Mouse (Mus musculus) heart, embryonic 11.5 days (tissue): Measurements from ENCODE around the gene Fbxo27. TPM values are rescaled to one million over a fixed set of nuclear protein-coding genes. Genes with fewer than 3 reads are reported as not detected.
"Not testable (repeated sequence)": the region's sequence is repeated elsewhere in the genome, so short reads cannot be mapped to it uniquely, and the experiment has no call there.

Experiments
- ATAC-seq: fragments of 200-750 bp; cut with Nextera tagmentation; replicated peaks from 2 replicates; pipeline ENCODE4 v1.8.0; 2017; ENCODE audit warnings: moderate library complexity; ENCODE audit not compliant: insufficient number of reproducible peaks, low FRiP score, low TSS enrichment
- H3K27ac ChIP-seq: fragments of 300-500 bp; sonication (generic); 2 replicates; pipeline ENCODE4 v1.5.1; 2014; ENCODE audit warnings: mild to moderate bottlenecking, low read depth, low read length
- H3K27me3 ChIP-seq: fragments of 300-500 bp; sonication (generic); 2 replicates; pipeline ENCODE4 v1.6.1; 2014; ENCODE audit warnings: mild to moderate bottlenecking, low read length, mixed read lengths; ENCODE audit not compliant: control insufficient read depth, insufficient read depth
- H3K36me3 ChIP-seq: fragments of 300-500 bp; sonication (generic); 2 replicates; pipeline ENCODE4 v1.6.1; 2014; ENCODE audit warnings: mild to moderate bottlenecking, low read length, moderate library complexity, mixed read lengths; ENCODE audit not compliant: control insufficient read depth, insufficient read depth
- H3K4me1 ChIP-seq: fragments of 300-500 bp; sonication (generic); 2 replicates; pipeline ENCODE4 v1.6.1; 2014; ENCODE audit warnings: low read length; ENCODE audit not compliant: control insufficient read depth, insufficient read depth
- H3K4me2 ChIP-seq: fragments of 300-500 bp; sonication (generic); 2 replicates; pipeline ENCODE4 v1.6.1; 2014; ENCODE audit warnings: mild to moderate bottlenecking, moderate library complexity
- H3K4me3 ChIP-seq: fragments of 300-500 bp; sonication (generic); 2 replicates; pipeline ENCODE4 v1.5.1; 2014; ENCODE audit warnings: low read depth, low read length
- H3K9ac ChIP-seq: fragments of 300-500 bp; sonication (generic); 2 replicates; pipeline ENCODE4 v1.6.1; 2014; ENCODE audit warnings: mild to moderate bottlenecking, low read depth, low read length, moderate library complexity
- H3K9me3 ChIP-seq: fragments of 300-500 bp; sonication (generic); replicated peaks from 2 replicates; pipeline ENCODE4 v1.6.1; 2016; ENCODE audit warnings: low read length; ENCODE audit not compliant: control insufficient read depth
- WGBS: fragments of 180-500 bp; shearing (Covaris S2); extraction: QIAGEN DNeasy Blood & Tissue Kit; methylation state at CpG from one replicate; pipeline ENCODE4 v1.1.7; 2014; ENCODE audit not compliant: insufficient replicate concordance; 5-methylcytosine and 5-hydroxymethylcytosine counted together
- polyA plus RNA-seq: library from polyadenylated mRNA; unstranded; fragments of >200 nt; fragmentation: Nextera tagmentation; extraction: Ambion mirVana; gene quantifications from 2 replicates; pipeline ENCODE4 v1.2.1, GENCODE M21; 2014

The Fbxo27 gene
- polyA plus RNA-seq, 1 experiment from 2014 or later, result 3.3 TPM

DNA sequence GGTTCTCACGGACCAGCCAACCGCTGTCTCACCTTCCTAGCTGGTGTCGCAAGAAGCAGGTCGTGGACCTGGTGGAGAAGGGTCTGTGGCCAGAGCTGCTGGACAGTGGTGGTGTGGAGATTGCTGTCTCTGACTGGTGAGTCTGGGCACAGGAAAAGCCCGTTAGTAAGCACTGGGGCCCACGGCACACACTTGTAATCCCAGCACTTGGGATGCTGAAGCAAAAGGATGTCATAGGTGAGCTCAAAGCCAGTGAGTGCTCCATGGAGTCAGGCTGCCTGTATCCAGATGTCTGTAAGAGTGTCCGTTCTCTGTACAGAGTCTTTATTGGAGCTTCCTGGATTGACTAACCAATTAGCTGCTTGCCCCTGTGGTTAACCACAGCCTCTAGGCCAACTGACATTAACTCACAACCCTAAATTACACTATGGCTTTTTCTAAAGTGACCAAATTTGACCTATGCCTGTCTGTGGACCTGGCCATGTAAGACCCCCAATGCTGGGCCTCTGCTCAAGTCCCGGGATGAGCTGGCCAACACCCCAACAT lies 2.4 kb downstream of the Fbxo27 start:
- WGBS, result 48% methylated on average over 8 of the region's 8 CpGs
- no peak overlapping the region for H3K27ac ChIP-seq
- no peak overlapping the region; the same call in 1 of the 2 replicates for H3K4me2 ChIP-seq
- no peaks in the 10 kb centered on the region for H3K36me3 ChIP-seq
- no peak overlapping the region for H3K9ac ChIP-seq
- H3K4me1 ChIP-seq, result no peaks in the 10 kb centered on the region
- no peaks in the 10 kb centered on the region for H3K9me3 ChIP-seq
- H3K4me3 ChIP-seq, result no peak overlapping the region
- H3K27me3 ChIP-seq, result peaks cover 12% of the 10 kb centered on the region
- ATAC-seq, result no peak

GRCm38 (mm10) chr7:28697277-28697676 lies 4.6 kb downstream of the Fbxo27 start:
- no peaks in the 10 kb centered on the region for H3K4me1 ChIP-seq
- peaks cover 12% of the 10 kb centered on the region for H3K27me3 ChIP-seq
- H3K36me3 ChIP-seq, result no peaks in the 10 kb centered on the region
- no peak for ATAC-seq
- H3K4me3 ChIP-seq, result no peak overlapping the region
- WGBS, result 83% methylated on average over 11 of the region's 11 CpGs
- no peak overlapping the region for H3K9ac ChIP-seq
- H3K27ac ChIP-seq, result no peak overlapping the region
- H3K9me3 ChIP-seq, result no peaks in the 10 kb centered on the region
- no peak overlapping the region for H3K4me2 ChIP-seq

GRCm38 (mm10) chr7:28700269-28700668 lies 7.6 kb downstream of the Fbxo27 start:
- ATAC-seq, result no peak
- Histone ChIP-seq H3K27ac (no peak overlapping the region), H3K27me3 (no peaks in the 10 kb centered on the region), H3K9ac (no peak overlapping the region), H3K4me1 (no peaks in the 10 kb centered on the region), H3K4me2 (no peak overlapping the region), H3K9me3 (no peaks in the 10 kb centered on the region), H3K4me3 (no peak overlapping the region), H3K36me3 (no peaks in the 10 kb centered on the region)
- WGBS, result 93% methylated on average over 4 of the region's 4 CpGs

DNA sequence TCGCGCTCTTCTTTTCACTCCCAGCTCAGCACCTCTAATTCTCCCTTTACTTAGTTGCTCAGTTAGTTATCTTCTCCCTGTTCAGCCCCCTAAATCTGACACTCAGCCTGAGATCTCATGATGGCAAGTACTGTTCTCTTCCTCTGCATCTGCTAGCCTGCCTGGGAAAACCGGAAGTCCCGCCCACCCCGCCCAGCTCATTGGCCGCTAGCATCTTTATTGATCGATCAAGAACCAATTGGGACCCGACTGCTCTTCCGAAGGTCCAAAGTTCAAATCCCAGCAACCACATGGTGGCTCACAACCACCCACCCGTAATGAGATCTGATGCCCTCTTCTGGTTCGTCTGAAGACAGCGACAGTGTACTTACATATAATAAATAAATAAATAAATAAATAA lies 8.7 kb downstream of the Fbxo27 start:
- not testable (repeated sequence) for H3K4me2 ChIP-seq, H3K36me3 ChIP-seq, H3K9ac ChIP-seq, H3K27ac ChIP-seq, H3K4me1 ChIP-seq, H3K9me3 ChIP-seq, H3K27me3 ChIP-seq, ATAC-seq, H3K4me3 ChIP-seq
- WGBS, result 94% methylated on average over 12 of the region's 12 CpGs

- Histone ChIP-seq H3K4me1 (no peaks in the 10 kb centered on the region), H3K9me3 (no peaks in the 10 kb centered on the region), H3K36me3 (no peaks in the 10 kb centered on the region), H3K27ac (no peak overlapping the region), H3K4me3 (no peak overlapping the region), H3K27me3 (no peaks in the 10 kb centered on the region), H3K9ac (no peak overlapping the region), H3K4me2 (no peak overlapping the region)
- WGBS, result 76% methylated on average over 9 of the region's 9 CpGs
- ATAC-seq, result no peak
Measured at GRCm38 (mm10) chr7:28702601-28703143, 10.0 kb downstream of the Fbxo27 start.

DNA sequence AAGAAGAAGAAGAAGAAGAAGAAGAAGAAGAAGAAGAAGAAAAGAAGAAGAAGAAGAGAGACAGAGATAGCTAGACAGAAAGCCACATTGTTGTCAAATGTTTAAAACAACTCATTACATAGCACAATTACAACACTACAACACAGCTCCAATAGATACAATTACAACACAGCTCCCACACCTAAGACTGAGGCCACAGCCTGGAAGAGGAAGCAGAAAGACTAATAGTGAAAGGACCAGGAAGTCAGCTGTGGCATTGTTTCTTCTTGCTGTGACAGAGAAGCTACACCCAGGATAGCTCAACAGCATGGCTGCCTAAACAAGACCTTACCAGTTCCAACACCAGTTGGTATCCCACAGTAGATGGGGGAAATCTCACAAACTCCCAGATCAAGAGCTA lies 16.8 kb downstream of the Fbxo27 start:
- no peak for ATAC-seq
- no peak overlapping the region for H3K27ac ChIP-seq
- H3K36me3 ChIP-seq, result no peaks in the 10 kb centered on the region
- H3K9ac ChIP-seq, result no peak overlapping the region
- no peak overlapping the region for H3K4me3 ChIP-seq
- H3K4me2 ChIP-seq, result no peak overlapping the region
- H3K9me3 ChIP-seq, result no peaks in the 10 kb centered on the region
- peaks cover under 1% of the 10 kb centered on the region for H3K4me1 ChIP-seq
- H3K27me3 ChIP-seq, result no peaks in the 10 kb centered on the region

DNA sequence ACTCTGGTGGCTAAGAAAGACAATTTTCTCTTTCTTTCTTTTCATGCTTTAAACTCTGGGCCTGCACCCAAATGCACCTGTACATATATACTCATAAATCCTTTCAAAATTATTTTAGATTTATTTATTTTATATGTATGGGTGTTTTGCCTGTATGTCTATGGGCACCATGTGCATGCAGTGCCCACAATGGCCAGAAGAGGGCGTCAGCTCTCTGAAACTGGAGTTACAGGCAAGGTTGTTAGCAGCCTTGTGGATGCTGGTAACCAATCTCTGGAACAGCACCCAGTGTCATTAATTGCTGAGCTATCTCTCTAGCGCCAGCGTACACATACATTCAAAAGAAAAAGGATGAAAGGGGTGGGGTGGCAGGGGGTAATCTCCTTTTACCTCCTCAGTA lies 18.3 kb downstream of the Fbxo27 start:
- Histone ChIP-seq H3K36me3 (no peaks in the 10 kb centered on the region), H3K4me3 (no peak overlapping the region), H3K4me2 (no peak overlapping the region), H3K9me3 (no peaks in the 10 kb centered on the region), H3K27me3 (no peaks in the 10 kb centered on the region), H3K27ac (no peak overlapping the region), H3K4me1 (peaks cover 7% of the 10 kb centered on the region), H3K9ac (no peak overlapping the region)
- 64% methylated on average over 3 of the region's 3 CpGs for WGBS
- ATAC-seq, result no peak

- ATAC-seq, result no peak
- no peaks in the 10 kb centered on the region for H3K9me3 ChIP-seq
- H3K4me2 ChIP-seq, result no peak overlapping the region
- peaks cover 10% of the 10 kb centered on the region for H3K4me1 ChIP-seq
- no peaks in the 10 kb centered on the region for H3K27me3 ChIP-seq
- no peak overlapping the region for H3K4me3 ChIP-seq
- no peaks in the 10 kb centered on the region for H3K36me3 ChIP-seq
- no peak overlapping the region for H3K9ac ChIP-seq
- WGBS, result 46% methylated on average over 5 of the region's 5 CpGs
- H3K27ac ChIP-seq, result no peak overlapping the region
Measured at GRCm38 (mm10) chr7:28714667-28715066, 22.0 kb downstream of the Fbxo27 start.

- ATAC-seq, result no peak
- 89% methylated on average over 2 of the region's 2 CpGs for WGBS
- Histone ChIP-seq H3K9me3 (no peaks in the 10 kb centered on the region), H3K27me3 (no peaks in the 10 kb centered on the region), H3K9ac (no peak overlapping the region), H3K36me3 (no peaks in the 10 kb centered on the region), H3K4me1 (peaks cover 10% of the 10 kb centered on the region), H3K27ac (no peak overlapping the region), H3K4me3 (no peak overlapping the region), H3K4me2 (no peak overlapping the region)
Measured at GRCm38 (mm10) chr7:28715598-28715997, 22.9 kb downstream of the Fbxo27 start.
